Mouse (Mus musculus) heart, adult 10 weeks (tissue): ENCODE data around the gene Rab5a. TPM values are rescaled to one million over a fixed set of nuclear protein-coding genes. Genes with fewer than 3 reads are reported as not detected.

ENCODE experiments used
- polyA plus RNA-seq: library from polyadenylated mRNA; stranded (reverse); fragments of 350-450 nt; fragmentation: Illumina TruSeq; extraction: RNeasy Lipid Tissue Mini Kit (QIAGEN cat#74804); gene quantifications from one replicate; pipeline ENCODE4 v1.2.3, GENCODE M21; 2014; ENCODE audit warnings: low read depth, low replicate concordance

Gene Rab5a
- 59.2 TPM for polyA plus RNA-seq

DNA sequence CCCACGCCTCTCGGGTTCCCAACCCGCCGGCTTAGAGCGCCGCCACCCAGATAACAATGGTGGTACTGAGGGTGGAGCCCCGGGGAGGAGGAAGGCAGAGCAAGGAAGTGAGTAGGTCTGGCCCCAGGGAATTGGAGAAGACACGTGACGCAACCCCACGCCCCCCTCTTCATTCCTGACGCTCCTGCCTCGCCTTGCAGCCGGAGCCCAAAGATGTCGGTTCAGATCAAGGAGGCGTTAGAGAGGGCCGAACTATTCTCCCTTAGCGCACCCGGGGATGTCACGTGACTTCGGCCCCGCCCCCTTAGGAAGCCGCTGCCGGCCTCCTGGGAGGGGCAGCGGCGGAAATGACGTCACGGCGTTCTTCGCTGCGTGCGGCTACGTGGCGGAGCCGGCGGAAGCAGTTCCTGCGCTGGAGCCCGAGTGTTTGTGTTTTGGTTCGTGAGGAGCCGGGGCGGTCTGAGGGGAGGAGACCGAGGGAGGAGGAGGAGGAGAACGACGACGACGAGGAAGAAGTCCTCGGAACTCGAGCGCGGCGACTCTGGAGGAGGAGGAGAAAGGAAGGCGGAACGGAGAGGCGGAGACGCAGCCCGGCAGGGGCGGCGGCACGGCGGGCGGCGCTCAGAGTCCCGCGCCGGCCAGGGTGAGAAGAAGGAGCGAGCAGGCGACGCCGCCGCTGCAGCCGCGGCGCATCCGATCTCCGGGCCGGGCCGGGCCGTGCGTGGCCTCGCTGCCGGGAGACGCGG is at the start of gene Rab5a:
TSS of gene Rab5a (plus strand) at position 377 of the 746 bp plus-strand sequence.

DNA sequence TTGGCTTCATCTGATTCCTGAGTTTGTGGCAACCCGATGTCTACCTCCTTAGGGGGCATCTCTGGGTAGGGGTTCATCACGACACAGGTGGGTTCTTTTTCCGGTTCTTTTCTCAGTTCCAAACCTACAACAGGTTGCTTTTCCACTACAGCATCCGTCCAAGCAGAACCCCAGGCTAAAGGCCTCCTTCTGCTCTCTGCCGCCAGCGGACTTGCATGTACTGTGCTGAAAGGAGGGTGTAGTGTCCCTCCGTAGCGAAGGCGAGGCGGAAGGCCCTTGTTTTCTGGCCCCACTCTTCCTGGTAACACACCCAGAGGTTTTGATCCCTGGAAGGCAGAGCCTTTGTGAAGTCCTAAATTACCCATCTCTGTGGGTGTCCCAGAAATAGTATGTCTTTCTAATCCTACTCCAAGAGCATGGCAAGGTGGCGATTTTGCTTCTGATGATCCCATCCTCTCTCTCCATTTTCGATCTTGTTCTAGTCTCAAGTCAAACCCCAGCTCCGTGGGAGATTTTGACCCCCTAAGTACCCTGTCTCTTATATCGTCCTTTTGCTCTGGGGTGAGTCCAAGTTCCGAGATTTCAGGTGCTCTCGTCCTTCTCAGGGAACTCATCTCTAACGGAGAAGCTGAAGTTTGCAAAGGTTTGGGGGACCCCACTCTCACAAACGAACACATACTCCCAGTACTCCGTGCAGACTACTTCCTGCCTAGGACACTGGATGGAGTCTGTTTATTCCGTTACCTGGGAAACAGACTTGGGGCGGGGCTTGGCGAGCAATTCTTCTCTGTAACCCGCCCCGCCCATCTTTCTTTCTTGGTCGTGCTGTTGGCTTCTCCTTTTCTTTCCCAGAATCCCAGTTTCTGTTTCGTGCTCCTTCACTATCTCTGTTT is 16.2 kb upstream of the Rab5a start, which contains the start of gene Efhb:
TSS of gene Efhb (minus strand) at position 719 of the 893 bp plus-strand sequence.

DNA sequence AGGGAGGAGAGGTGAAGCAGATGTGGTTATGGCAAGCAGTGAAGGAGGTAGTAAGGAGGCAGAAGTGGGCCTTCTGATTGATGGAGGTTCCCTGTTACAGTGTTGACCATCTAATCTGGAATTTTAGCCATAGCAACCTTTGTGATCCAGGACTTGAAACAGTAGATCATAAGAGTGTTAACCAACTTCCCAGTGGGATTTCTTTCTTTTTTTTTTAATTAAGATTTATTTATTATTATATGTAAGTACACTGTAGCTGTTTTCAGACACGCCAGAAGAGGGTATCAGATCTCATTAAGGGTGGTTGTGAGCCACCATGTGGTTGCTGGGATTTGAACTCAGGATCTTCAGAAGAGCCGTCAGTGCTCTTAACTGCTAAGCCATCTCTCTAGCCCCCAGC is 60.3 kb downstream of the Rab5a start, which contains the start of gene Pp2d1:
TSS of gene Pp2d1 (minus strand) at position 101 of the 400 bp plus-strand sequence.

Other genes starting within 250 kb of the Rab5a start
- 0.16 TPM for gene Efhb, start 15.9 kb upstream of the Rab5a start, polyA plus RNA-seq
- not detected for gene Pp2d1, start 60.2 kb downstream of the Rab5a start, polyA plus RNA-seq
- 64.1 TPM for gene Kat2b, start 87.6 kb downstream of the Rab5a start, polyA plus RNA-seq
- gene Sgo1, start 210.1 kb downstream of the Rab5a start, polyA plus RNA-seq: 0.10 TPM